Mouse (Mus musculus) neutrophil, adult 5-6 weeks (primary cell): Measurements from ENCODE around the gene Zbtb6. TPM values are rescaled to one million over a fixed set of nuclear protein-coding genes. Genes with fewer than 3 reads are reported as not detected.

Source experiments
- ATAC-seq: fragments of 151-379, 151-347 bp; 2 replicates; pipeline ENCODE4 v1.8.0; 2017; ENCODE audit warnings: mild to moderate bottlenecking, moderate TSS enrichment; ENCODE audit not compliant: insufficient number of reproducible peaks, poor library complexity, low FRiP score, severe bottlenecking; ENCODE audit errors: extremely low read depth
- total RNA-seq: library from RNA; stranded (forward); fragments of 200-1000 nt; gene quantifications from 2 replicates; pipeline ENCODE4 v1.2.3, GENCODE M21; 2017

The Zbtb6 gene
- 30.3 and 33.6 TPM in 2 replicates for total RNA-seq

- ATAC-seq, result peak; percentile 100
Measured at GRCm38 (mm10) chr2:37442611-37443591, at the start of gene Zbtb6, which contains the start of the genes Zbtb26 and Rabgap1. TSS of gene Zbtb6 (minus strand) at chr2:37443171. TSS of gene Zbtb26 (minus strand) at chr2:37443135. TSS of gene Rabgap1 (plus strand) at chr2:37443279.

GRCm38 (mm10) chr2:37488956-37489355 is 46.0 kb upstream of the Zbtb6 start:
- no peak for ATAC-seq

DNA sequence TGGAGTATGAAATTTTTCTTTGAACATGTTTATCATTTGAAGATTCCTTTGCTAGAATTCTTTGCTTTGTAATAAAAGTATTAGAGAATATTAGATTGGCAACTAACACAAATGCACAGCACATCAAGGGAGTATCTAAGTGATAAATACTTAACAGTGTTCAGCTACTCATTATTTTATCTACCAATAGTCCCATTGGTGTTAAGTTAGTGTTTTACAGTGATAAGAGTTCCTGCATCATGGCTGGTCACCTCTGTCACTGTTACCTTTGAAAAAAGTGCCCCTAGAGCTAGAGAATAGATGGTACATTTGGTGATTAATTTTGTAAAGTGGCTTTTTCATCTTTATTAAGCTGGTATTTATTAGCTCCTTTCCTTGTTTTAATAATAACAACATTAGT is 43.4 kb upstream of the Zbtb6 start:
- ATAC-seq, result no peak

- ATAC-seq, result no peak
Measured at GRCm38 (mm10) chr2:37485370-37485769, 42.4 kb upstream of the Zbtb6 start.

- no peak for ATAC-seq
Measured at GRCm38 (mm10) chr2:37484165-37484564, 41.2 kb upstream of the Zbtb6 start.

GRCm38 (mm10) chr2:37480039-37480438 is 37.1 kb upstream of the Zbtb6 start:
- no peak for ATAC-seq

GRCm38 (mm10) chr2:37479559-37479958 is 36.6 kb upstream of the Zbtb6 start:
- no peak for ATAC-seq

- no peak for ATAC-seq
Measured at GRCm38 (mm10) chr2:37466266-37466665, 23.3 kb upstream of the Zbtb6 start.

- ATAC-seq, result no peak
Measured at GRCm38 (mm10) chr2:37460707-37461106, 17.7 kb upstream of the Zbtb6 start.

DNA sequence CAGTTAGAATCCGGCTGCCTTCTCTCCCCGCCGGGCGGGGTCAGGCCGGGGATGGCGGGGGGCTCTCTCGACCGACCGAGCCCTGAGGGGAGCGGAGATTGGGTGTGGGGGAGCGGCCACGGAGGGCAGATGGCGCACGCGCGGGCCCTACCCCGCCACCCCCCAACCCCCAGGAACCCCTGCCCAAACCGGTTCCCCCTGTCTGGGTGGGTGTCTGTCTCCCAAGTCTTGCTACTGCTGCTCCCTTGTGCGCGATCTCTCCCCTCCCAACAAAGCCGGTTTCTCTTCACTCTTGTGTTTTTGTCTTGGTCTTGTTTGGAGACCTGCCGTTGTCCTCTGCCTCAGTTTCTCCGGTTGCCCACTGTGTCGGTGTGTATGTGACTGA is 9.4 kb upstream of the Zbtb6 start:
- no peak for ATAC-seq

GRCm38 (mm10) chr2:37451667-37452375 is 8.8 kb upstream of the Zbtb6 start:
- peak; percentile 99 for ATAC-seq

- ATAC-seq, result no peak
Measured at GRCm38 (mm10) chr2:37431609-37432008, 11.4 kb downstream of the Zbtb6 start.

- peak; percentile 86 for ATAC-seq
Measured at GRCm38 (mm10) chr2:37430593-37431464, 12.1 kb downstream of the Zbtb6 start.

- ATAC-seq, result no peak
Measured at GRCm38 (mm10) chr2:37423671-37424070, 19.3 kb downstream of the Zbtb6 start.

GRCm38 (mm10) chr2:37422306-37423304 is 20.4 kb downstream of the Zbtb6 start, which contains the start of gene Rc3h2:
TSS of gene Rc3h2 (minus strand) at chr2:37422903.
- ATAC-seq, result peak; percentile 99

GRCm38 (mm10) chr2:37421903-37422302 is 21.1 kb downstream of the Zbtb6 start:
- ATAC-seq, result no peak

DNA sequence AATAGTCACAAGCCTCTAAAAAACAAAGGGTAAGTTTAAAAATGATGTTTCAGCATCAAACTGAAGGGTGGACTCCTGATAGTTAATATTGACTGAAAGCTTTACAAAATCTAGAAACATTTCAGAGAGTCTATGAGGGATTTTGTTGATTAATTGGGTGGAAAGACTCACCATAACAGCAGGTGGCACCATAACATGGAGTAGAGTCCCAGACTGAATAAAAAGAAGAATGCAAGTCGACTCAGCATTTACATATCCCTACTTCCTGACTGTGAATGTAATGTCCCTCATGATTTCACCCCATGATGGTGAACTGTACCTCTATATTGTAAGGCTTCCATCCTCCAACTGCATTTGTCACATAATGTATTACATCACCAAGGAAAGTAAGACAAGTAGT is 47.4 kb downstream of the Zbtb6 start:
- no peak for ATAC-seq

- ATAC-seq, result no peak
Measured at GRCm38 (mm10) chr2:37382921-37383320, 60.0 kb downstream of the Zbtb6 start.
